Mouse (Mus musculus): ENCODE measurements around the gene Vwa7. TPM values are rescaled to one million over a fixed set of nuclear protein-coding genes. Genes with fewer than 3 reads are reported as not detected.
"Not testable (repeated sequence)": the region's sequence is repeated elsewhere in the genome, so short reads cannot be mapped to it uniquely, and the experiment has no call there.

Vwa7 gene
- 0.30 and 0.36 TPM in 2 replicates for polyA plus RNA-seq (2015; fragmentation: Nextera tagmentation; extraction: Ambion mirVana)

DNA sequence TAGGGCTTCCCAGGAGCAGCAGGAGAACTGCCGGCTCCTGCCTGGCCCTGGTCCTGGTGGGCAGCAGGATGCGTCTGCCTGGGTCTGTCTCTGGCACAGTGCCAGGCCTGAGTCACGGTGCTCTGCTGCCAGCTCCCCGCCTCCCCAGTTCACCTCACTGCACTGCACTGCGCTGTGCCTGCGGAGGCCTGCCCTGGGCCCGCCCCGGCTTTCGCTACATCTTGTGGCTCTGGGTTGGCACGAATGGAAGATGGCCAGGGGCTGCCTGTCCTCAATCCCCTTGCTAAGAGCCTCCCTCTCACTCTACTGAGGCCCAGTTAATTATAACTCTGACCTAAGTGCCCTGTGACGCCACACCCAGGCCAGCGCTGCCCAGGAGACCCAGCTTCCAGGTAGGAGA, at the start of gene Vwa7:
TSS of gene Vwa7 (plus strand) at position 204 of the 400 bp plus-strand sequence.
- Histone ChIP-seq H3K27ac (ENCODE audit: low read length) (no peak within 1 kb of the TSS), H3K9ac (replicated peaks; ENCODE audit: low read depth) (no peak within 1 kb of the TSS), H3K4me3 (ENCODE audit: low read depth, low read length) (no peak within 1 kb of the TSS), H3K9me3 (ENCODE audit: low read length) (no peaks in the 10 kb centered on the region), H3K4me1 (ENCODE audit: insufficient read depth, low read depth, low read length) (no peaks in the 10 kb centered on the region; the same call in 1 of the 2 replicates), H3K36me3 (ENCODE audit: insufficient read depth, low read length) (peaks cover 22% of the 10 kb centered on the region), H3K4me2 (replicated peaks; ENCODE audit: low read depth, low read length) (no peak within 1 kb of the TSS), H3K27me3 (replicated peaks; ENCODE audit: insufficient read depth, low read length) (no peaks in the 10 kb centered on the region)
- 47% methylated on average over 12 of the region's 12 CpGs for WGBS
- TF ChIP-seq CTCF (IDR thresholded peaks at IDR 0.05) = no peak
- no peak for TF ChIP-seq EP300 (IDR thresholded peaks at IDR 0.05)
- peak; percentile 27 for DNase-seq (ENCODE audit: low spot score)
- ATAC-seq = peak; percentile 49

DNA sequence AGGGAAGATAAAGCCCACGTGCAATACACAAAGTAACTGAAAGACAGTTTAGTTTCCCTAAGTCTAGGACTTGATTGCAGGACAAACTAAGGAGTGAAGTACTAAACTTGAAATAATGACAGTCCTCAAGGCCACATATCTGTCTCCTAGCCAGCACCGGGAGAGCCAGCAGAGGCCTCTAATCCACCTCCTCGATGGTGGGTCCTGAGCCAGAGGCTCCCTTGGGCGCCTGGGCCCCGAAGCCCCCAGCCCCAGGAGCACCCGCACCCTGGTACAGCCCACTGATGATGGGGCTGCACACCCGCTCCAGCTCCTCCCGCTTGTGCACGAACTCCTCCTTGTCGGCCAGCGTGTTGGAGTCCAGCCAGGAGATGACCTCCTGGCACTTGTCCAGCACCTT, 46.6 kb upstream of the Vwa7 start, which contains the start of gene Gm20481:
TSS of gene Gm20481 (plus strand) at position 91 of the 400 bp plus-strand sequence.
- 63% methylated on average over 6 of the region's 11 CpGs for WGBS
- H3K9me3 ChIP-seq (ENCODE audit: low read length) = not testable (repeated sequence)

DNA sequence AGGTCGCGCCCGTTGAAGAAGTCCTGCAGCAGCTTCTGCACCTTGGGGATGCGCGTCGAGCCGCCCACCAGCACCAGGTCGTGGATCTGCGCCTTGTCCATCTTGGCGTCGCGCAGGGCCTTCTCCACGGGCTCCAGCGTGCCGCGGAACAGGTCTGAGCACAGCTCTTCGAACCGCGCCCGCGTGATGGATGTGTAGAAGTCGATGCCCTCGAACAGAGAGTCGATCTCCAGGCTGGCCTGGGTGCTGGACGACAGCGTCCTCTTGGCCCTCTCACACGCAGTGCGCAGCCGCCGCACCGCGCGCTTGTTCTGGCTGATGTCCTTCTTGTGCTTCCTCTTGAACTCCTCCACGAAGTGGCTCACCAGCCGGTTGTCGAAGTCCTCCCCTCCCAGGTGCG, 45.5 kb upstream of the Vwa7 start:
- not testable (repeated sequence) for H3K27ac ChIP-seq (ENCODE audit: low read length); H3K9me3 ChIP-seq (ENCODE audit: low read length); ATAC-seq; H3K27me3 ChIP-seq (replicated peaks; ENCODE audit: insufficient read depth, low read length); H3K4me3 ChIP-seq (ENCODE audit: low read depth, low read length); DNase-seq (ENCODE audit: low spot score); H3K36me3 ChIP-seq (ENCODE audit: insufficient read depth, low read length); H3K4me2 ChIP-seq (replicated peaks; ENCODE audit: low read depth, low read length); H3K9ac ChIP-seq (replicated peaks; ENCODE audit: low read depth); H3K4me1 ChIP-seq (ENCODE audit: insufficient read depth, low read depth, low read length)
- 53% methylated on average over 9 of the region's 37 CpGs for WGBS

More for the DNA sequence above, 46.6 kb upstream of the Vwa7 start, which contains the start of gene Gm20481:
- not testable (repeated sequence) for ATAC-seq; H3K9ac ChIP-seq (replicated peaks; ENCODE audit: low read depth); H3K4me2 ChIP-seq (replicated peaks; ENCODE audit: low read depth, low read length); H3K36me3 ChIP-seq (ENCODE audit: insufficient read depth, low read length); H3K4me1 ChIP-seq (ENCODE audit: insufficient read depth, low read depth, low read length); DNase-seq (ENCODE audit: low spot score); H3K4me3 ChIP-seq (ENCODE audit: low read depth, low read length); H3K27me3 ChIP-seq (replicated peaks; ENCODE audit: insufficient read depth, low read length); H3K27ac ChIP-seq (ENCODE audit: low read length)

DNA sequence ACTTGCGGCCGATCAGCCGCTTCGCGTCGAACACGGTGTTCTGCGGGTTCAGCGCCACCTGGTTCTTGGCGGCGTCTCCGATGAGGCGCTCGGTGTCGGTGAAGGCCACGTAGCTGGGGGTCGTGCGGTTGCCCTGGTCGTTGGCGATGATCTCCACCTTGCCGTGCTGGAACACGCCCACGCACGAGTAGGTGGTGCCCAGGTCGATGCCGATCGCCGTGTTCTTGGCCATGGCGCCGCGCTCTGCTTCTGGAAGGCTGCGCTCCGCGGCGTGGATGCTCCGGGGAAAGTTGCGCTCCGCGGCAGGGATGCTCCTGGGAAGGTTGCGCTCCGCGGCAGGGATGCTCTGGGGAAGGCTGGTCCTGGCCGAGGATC, 44.7 kb upstream of the Vwa7 start:
- 4% methylated on average over 10 of the region's 43 CpGs for WGBS
- H3K9me3 ChIP-seq (ENCODE audit: low read length); H3K36me3 ChIP-seq (ENCODE audit: insufficient read depth, low read length); H3K27me3 ChIP-seq (replicated peaks; ENCODE audit: insufficient read depth, low read length); DNase-seq (ENCODE audit: low spot score); H3K4me1 ChIP-seq (ENCODE audit: insufficient read depth, low read depth, low read length); H3K9ac ChIP-seq (replicated peaks; ENCODE audit: low read depth); H3K27ac ChIP-seq (ENCODE audit: low read length): not testable (repeated sequence)
- peak overlapping the region; percentile 26; the same call in 1 of the 2 replicates for H3K4me3 ChIP-seq (ENCODE audit: low read depth, low read length)
- peak; percentile 18 for ATAC-seq
- H3K4me2 ChIP-seq (replicated peaks; ENCODE audit: low read depth, low read length) = peak overlapping the region; percentile 55

DNA sequence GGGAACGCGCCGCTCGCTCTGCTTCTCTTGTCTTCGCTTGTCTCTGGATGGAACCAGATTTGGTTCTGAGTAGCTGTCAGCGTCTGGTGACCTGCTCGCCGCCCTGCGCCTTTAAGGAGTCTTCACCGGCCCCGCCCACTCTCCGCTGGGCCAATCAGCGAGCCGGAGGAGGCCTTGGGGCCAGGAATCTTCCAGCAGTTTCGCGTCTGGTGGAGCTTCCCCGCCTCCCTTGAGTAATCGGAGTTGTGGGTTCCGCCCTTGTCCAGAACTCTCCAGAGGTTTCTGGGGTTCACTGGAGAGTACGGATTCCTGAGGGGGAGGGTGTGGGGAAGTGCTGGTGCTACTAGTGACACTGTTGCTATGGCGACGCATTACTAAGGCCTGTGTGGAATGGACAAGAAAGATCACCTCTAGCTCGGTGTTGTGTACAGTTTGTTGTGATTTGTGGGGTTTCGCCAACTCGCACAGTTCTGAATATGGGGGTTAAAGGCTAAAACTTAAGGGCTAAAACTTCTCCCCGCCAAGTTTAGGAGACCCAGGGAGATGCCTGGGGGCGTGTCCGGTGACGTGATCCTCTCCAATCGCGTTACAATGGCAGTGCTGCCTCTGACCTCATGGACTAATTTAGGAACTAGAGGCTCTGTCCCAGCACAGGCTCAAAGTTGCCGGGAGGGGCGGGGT, 44.2 kb upstream of the Vwa7 start, which contains the start of the genes Hspa1a and Hspa1l:
TSS of gene Hspa1a (minus strand) at position 88 of the 681 bp plus-strand sequence.
TSS of gene Hspa1l (plus strand) at position 635 of the 681 bp plus-strand sequence.
- peak within 1 kb of the TSS; percentile 48 for H3K27ac ChIP-seq (ENCODE audit: low read length)
- 0 out of 2 replicates have a peak, but pooled peaks have one; percentile 20 for TF ChIP-seq EP300 (IDR thresholded peaks at IDR 0.05)
- not testable (repeated sequence) for H3K9me3 ChIP-seq (ENCODE audit: low read length); H3K36me3 ChIP-seq (ENCODE audit: insufficient read depth, low read length); H3K4me1 ChIP-seq (ENCODE audit: insufficient read depth, low read depth, low read length); H3K27me3 ChIP-seq (replicated peaks; ENCODE audit: insufficient read depth, low read length)
- peak; percentile 97 for ATAC-seq
- WGBS = 2% methylated on average over 24 of the region's 33 CpGs
- peak; percentile 97 for DNase-seq (ENCODE audit: low spot score)
- 0 out of 2 replicates have a peak within 1 kb of the TSS, but pooled peaks have one; percentile 20 for H3K9ac ChIP-seq (replicated peaks; ENCODE audit: low read depth)
- peak within 1 kb of the TSS; percentile 27 for H3K4me3 ChIP-seq (ENCODE audit: low read depth, low read length)
- peak within 1 kb of the TSS; percentile 55 for H3K4me2 ChIP-seq (replicated peaks; ENCODE audit: low read depth, low read length)

DNA sequence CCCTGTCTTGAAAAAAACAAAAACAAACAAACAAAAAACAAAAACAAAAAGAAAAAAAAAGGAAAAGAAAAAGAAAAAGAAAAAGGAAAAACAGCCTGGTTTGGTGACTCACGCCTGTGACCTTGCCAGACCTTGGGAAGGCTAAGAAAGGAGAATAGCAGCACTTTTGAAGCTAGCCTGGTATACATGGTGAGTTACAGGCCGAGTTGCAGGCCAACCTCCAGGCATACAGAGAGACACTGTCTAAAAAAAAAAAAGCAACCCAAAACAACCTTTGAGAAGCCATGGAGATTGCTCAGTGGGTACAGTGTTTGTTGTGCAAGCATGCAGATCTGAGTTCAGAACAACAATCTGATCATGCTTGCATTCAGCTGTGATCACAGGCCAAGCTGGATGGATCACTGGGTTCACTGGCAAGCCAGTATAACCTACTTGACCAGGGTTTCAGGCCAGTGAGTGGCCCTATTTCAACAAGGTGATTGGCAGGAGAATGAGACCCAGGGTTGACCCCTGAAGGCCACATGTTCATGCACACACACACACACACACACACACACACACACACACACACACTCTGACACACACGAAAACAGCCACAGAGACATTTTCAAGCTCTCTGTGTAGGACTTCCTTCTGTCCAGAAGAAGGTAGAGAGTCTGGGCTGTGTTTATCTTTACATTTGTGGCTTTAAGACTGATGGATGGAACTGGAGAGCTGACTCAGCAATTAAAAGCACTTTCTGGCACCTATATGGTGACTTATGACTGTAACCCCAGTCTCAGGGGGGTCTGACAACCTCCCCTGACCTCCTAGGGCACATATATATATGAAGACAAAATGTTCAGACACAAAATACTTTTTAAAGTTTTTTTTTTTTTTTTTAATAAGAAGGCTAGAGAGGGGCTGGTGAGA, 40.5 kb upstream of the Vwa7 start:
- H3K4me2 ChIP-seq (replicated peaks; ENCODE audit: low read depth, low read length) = no peak overlapping the region
- no peaks in the 10 kb centered on the region for H3K27me3 ChIP-seq (replicated peaks; ENCODE audit: insufficient read depth, low read length)
- DNase-seq (ENCODE audit: low spot score) (no peak), ATAC-seq (no peak)
- TF ChIP-seq EP300 (IDR thresholded peaks at IDR 0.05) (no peak), CTCF (IDR thresholded peaks at IDR 0.05) (no peak)
- H3K36me3 ChIP-seq (ENCODE audit: insufficient read depth, low read length) = no peaks in the 10 kb centered on the region
- H3K4me1 ChIP-seq (ENCODE audit: insufficient read depth, low read depth, low read length) = peaks cover under 1% of the 10 kb centered on the region; the same call in 1 of the 2 replicates
- no peak overlapping the region for H3K4me3 ChIP-seq (ENCODE audit: low read depth, low read length)
- no peak overlapping the region for H3K9ac ChIP-seq (replicated peaks; ENCODE audit: low read depth)
- no peak overlapping the region for H3K27ac ChIP-seq (ENCODE audit: low read length)
- WGBS = 76% methylated on average over 3 of the region's 3 CpGs
- H3K9me3 ChIP-seq (ENCODE audit: low read length) = no peaks in the 10 kb centered on the region
